Mouse (Mus musculus): ENCODE results near the gene Oscp1. TPM values are rescaled to one million over a fixed set of nuclear protein-coding genes. Genes with fewer than 3 reads are reported as not detected.

Oscp1 gene
- polyA plus RNA-seq, 1 experiment from 2014 or later, result 24.1 TPM

DNA sequence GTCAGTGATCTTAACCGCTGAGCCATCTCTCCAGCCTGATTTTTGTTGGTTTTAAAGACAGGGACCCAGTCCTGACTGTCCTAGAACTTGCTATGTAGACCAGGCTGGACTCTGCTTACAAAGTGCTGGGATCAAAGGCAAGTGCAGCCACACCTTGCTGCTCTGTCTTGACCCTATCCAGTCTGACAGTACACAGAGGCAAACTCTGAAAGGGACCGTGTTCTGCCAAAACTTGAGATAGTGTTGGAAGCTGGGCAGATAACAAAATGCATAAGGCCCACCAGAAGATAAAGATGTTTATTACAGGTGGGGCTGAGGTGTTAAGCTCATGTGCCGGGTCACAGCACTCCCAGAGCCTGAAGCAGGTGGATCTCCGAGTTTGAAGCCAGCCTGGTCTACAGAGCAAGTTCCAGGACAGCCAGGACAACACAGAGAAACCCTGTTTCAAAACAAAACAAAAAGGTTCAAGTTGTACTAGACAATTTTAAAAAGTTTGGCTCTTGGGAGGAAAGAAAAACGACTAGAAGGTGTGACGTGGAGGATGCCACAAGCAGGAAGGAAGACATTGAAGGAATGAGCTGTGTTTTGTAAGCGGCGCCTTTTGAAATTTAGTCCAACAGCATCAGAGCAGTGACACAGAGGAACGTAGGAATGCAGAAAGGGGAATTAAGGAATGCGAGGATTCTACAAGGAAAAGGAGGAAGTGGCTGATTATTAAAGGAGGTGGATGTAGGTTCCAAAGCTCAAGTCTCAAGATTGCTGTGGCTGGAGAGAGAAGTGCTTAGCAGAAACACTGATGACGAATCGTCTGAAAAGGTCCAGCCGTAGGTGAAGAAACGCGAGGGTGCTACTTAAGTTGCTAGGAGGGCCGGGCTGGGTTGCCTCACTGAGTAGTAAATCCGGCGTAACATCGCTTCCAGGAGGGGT, 895 bp upstream of the Oscp1 start:
- Histone ChIP-seq H3K27ac (no peak overlapping the region; the same call in 1 of the 2 replicates), H3K9me3 (no peaks in the 10 kb centered on the region), H3K4me2 (replicated peaks) (peak overlapping the region; percentile 64), H3K4me3 (peak overlapping the region; percentile 65), H3K4me1 (peaks cover 18% of the 10 kb centered on the region), H3K9ac (peak overlapping the region; percentile 51), H3K27me3 (replicated peaks) (no peaks in the 10 kb centered on the region), H3K36me3 (peaks cover 30% of the 10 kb centered on the region)
- WGBS, result 15% methylated on average over 19 of the region's 19 CpGs
- peak; percentile 3; the same call in 1 of the 2 replicates for ATAC-seq (ENCODE audit: low FRiP score, low read depth)

DNA sequence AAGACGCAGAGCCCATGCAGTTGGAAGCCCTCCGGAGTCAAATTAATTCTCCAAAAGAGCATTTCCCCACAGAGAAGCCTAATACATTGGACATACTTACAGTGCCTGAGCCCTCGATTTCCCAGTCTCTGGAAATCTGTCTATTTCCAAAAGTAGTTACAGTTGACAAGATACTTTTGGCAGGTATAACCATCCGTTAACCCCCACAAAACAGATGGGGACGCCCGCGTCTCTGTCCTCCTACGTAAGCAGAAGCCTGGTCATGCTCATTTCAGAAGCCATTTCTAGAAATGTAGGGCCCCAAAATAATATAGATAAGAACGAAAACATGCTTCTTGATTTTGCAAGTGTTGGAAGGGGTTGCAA, 615 bp downstream of the Oscp1 start:
- Histone ChIP-seq H3K4me2 (replicated peaks) (peak overlapping the region; percentile 64), H3K27ac (no peak overlapping the region), H3K4me3 (peak overlapping the region; percentile 65), H3K36me3 (peaks cover 22% of the 10 kb centered on the region), H3K4me1 (peaks cover 18% of the 10 kb centered on the region), H3K9me3 (no peaks in the 10 kb centered on the region), H3K9ac (peak overlapping the region; percentile 51), H3K27me3 (replicated peaks) (no peaks in the 10 kb centered on the region)
- ATAC-seq (ENCODE audit: low FRiP score, low read depth), result no peak; the same call in 1 of the 2 replicates
- WGBS, result 42% methylated on average over 9 of the region's 9 CpGs

DNA sequence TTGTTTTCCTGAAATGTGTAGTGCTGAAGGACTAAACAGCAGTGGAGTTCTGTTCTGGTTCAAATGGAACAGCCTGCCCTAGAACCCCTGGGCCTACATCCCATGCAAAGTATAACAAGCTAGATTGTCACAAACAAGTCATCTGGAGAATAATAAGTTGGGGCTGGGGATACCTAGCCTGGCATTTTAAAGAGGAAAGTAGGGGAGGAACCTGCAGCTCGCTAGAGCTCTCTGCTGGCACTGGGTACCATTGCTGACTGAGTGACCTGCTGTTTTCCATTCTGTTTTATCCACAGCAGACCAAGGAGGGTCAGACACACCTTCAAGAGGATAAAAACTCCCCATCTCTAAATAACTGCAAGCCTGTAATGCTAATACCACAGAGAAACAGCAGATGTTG, 4.5 kb downstream of the Oscp1 start:
- WGBS, result 63% methylated on average over 1 of the region's 1 CpGs
- peaks cover 10% of the 10 kb centered on the region for H3K4me1 ChIP-seq
- ATAC-seq (ENCODE audit: low FRiP score, low read depth), result no peak
- no peak overlapping the region for H3K4me3 ChIP-seq
- H3K4me2 ChIP-seq (replicated peaks), result no peak overlapping the region
- no peak overlapping the region for H3K9ac ChIP-seq
- H3K9me3 ChIP-seq, result no peaks in the 10 kb centered on the region
- no peaks in the 10 kb centered on the region for H3K36me3 ChIP-seq
- no peaks in the 10 kb centered on the region for H3K27me3 ChIP-seq (replicated peaks)
- no peak overlapping the region for H3K27ac ChIP-seq

DNA sequence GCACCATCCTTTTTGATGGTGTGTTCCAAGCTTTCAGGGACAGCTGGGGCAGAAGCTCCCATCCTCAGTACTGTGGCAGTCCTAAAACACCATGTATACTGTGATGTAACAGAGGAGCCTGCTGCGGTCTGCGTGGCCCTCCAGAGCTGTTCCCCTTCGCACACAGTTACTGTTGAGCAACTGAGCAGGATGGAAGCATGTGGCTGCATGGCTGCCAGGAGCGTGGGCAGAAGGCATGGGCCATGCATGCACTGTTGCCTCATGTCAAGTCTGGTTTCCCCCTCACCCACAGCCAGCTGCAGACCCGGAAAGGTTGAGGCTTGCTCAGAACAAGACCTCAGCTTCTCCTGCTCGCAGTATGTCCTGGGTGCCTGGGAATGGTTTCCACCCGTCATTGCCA, 6.9 kb downstream of the Oscp1 start:
- Histone ChIP-seq H3K9me3 (no peaks in the 10 kb centered on the region), H3K27me3 (replicated peaks) (no peaks in the 10 kb centered on the region), H3K4me1 (no peaks in the 10 kb centered on the region), H3K4me2 (replicated peaks) (no peak overlapping the region), H3K36me3 (no peaks in the 10 kb centered on the region), H3K4me3 (no peak overlapping the region), H3K27ac (no peak overlapping the region), H3K9ac (no peak overlapping the region)
- ATAC-seq (ENCODE audit: low FRiP score, low read depth), result no peak
- WGBS, result 88% methylated on average over 7 of the region's 7 CpGs

DNA sequence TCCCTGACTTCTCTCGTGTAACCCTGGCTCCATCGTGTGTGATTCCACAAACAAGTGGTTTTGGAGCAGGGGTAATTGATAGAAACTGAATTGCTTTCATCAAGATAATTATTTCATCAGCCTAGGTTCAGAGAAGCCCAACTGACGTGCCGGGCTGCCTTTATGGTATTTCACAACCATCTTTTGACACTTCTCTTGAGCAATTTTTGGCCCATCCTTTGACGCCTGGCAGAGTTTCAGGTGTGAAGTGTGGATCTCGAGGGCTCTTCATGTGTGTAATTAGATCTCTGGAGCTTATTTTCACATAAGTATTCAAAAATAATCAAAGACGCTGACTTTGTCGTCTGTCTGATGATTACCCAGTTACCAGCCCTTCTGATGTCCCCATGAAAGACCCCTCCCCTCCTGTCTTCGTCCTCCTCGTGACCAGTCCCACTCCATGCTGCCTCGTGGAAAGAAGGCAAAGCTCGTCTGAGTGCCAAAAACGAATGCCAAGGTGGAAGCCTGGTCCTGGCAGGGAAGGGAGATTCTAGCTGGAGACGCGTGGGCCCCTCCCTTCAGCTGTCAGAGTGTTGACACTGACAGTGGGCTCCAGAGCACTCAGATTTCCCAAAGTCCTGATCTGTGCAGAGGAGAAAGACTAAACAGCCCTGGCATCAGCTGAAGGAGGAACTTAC, 9.2 kb downstream of the Oscp1 start:
- Histone ChIP-seq H3K4me1 (no peaks in the 10 kb centered on the region), H3K9me3 (no peaks in the 10 kb centered on the region), H3K27ac (no peak overlapping the region), H3K4me2 (replicated peaks) (no peak overlapping the region), H3K36me3 (no peaks in the 10 kb centered on the region), H3K4me3 (no peak overlapping the region), H3K9ac (no peak overlapping the region), H3K27me3 (replicated peaks) (no peaks in the 10 kb centered on the region)
- WGBS, result 80% methylated on average over 15 of the region's 15 CpGs
- no peak for ATAC-seq (ENCODE audit: low FRiP score, low read depth)

DNA sequence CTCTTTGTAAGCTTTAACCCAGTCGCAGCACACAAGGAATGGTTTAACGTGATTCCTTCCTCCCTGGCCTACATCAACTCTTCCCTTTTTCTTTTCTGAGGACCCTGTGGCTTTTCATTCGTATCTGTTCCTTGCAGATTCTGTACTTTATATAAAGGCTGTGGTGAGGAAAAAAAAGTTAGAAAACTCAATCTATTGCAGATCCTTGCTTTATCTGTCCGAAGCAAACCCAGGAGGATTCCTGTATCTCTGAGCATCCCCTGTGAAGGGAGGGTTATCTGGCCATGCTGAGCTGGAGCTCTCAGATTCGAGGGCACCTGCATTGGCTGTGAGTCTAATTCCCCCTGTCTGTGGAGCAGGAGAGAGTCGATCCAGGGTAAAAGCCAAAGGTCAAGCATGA, 10.5 kb downstream of the Oscp1 start:
- Histone ChIP-seq H3K9me3 (no peaks in the 10 kb centered on the region), H3K4me2 (replicated peaks) (no peak overlapping the region), H3K4me1 (no peaks in the 10 kb centered on the region), H3K4me3 (no peak overlapping the region), H3K9ac (no peak overlapping the region), H3K27me3 (replicated peaks) (no peaks in the 10 kb centered on the region), H3K27ac (no peak overlapping the region), H3K36me3 (peaks cover 4% of the 10 kb centered on the region; the same call in 1 of the 2 replicates)
- WGBS, result 88% methylated on average over 6 of the region's 6 CpGs
- no peak for ATAC-seq (ENCODE audit: low FRiP score, low read depth)

DNA sequence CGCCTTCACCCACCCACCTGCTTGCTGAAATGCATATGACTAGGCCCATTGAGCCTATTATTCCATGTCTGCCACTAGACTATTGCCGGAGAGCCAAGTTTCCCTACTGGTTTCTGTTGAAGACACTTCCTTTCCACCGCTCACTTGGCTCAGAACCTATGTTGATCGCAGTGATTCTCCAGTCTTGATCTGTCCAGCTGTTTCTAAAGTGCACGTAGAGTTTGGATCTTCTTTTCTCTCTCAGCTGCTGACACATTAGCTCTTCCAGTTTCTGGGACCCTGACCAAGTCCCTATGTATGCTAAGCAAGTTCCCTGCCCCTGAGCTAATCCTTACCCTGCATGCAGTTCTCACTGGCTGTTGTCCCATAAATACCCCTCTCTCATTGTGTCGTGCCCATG, 19.5 kb downstream of the Oscp1 start:
- Histone ChIP-seq H3K27me3 (replicated peaks) (no peaks in the 10 kb centered on the region), H3K36me3 (peaks cover 21% of the 10 kb centered on the region; the same call in 1 of the 2 replicates), H3K4me3 (no peak overlapping the region), H3K27ac (no peak overlapping the region), H3K4me1 (no peaks in the 10 kb centered on the region), H3K9me3 (no peaks in the 10 kb centered on the region), H3K4me2 (replicated peaks) (no peak overlapping the region), H3K9ac (no peak overlapping the region)
- WGBS, result 85% methylated on average over 6 of the region's 6 CpGs
- ATAC-seq (ENCODE audit: low FRiP score, low read depth), result no peak

DNA sequence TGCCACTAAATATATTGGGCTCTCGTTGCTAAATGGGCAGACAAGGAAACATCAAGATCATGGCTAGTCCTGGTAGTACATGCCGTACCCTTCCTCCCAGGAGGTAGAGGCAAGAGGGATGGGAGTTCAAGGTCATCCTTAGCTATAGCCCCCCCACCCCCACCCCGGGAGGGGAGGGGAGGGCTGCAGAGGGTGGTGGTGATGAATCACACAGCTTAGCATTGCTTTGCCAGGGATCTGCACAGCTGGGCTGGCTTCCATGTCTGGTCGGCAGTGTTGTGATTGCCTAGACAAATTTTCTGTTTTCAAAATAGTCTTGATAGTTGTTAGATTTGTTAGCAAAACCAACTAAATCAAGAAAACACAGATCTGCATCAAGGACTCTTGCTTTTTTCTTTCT, 20.9 kb downstream of the Oscp1 start:
- Histone ChIP-seq H3K9ac (no peak overlapping the region), H3K36me3 (peaks cover 29% of the 10 kb centered on the region), H3K27me3 (replicated peaks) (no peaks in the 10 kb centered on the region), H3K27ac (no peak overlapping the region), H3K4me3 (no peak overlapping the region), H3K9me3 (no peaks in the 10 kb centered on the region), H3K4me1 (no peaks in the 10 kb centered on the region), H3K4me2 (replicated peaks) (no peak overlapping the region)
- WGBS, result 88% methylated on average over 4 of the region's 4 CpGs
- no peak for ATAC-seq (ENCODE audit: low FRiP score, low read depth)

DNA sequence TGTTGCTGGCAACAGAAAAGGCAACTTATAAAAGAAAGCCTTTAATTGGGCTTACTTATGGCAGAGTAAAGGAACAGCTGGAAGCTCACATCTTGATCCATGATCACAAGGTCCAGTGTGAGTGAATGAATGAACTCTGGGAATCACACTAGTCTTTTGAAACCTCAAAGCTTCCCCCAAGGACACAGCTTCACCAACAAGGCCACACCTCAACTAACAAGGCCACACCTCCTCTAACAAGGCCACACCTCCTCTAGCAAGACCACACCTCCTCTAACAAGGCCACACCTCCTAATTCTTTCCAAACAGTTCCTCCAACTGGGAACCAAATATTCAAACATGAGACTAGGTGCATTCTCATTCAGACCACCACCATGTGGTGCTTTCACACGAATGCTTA, 23.2 kb downstream of the Oscp1 start:
- Histone ChIP-seq H3K36me3 (peaks cover 27% of the 10 kb centered on the region), H3K27ac (no peak overlapping the region), H3K4me1 (no peaks in the 10 kb centered on the region), H3K4me3 (no peak overlapping the region), H3K27me3 (replicated peaks) (no peaks in the 10 kb centered on the region), H3K9me3 (no peaks in the 10 kb centered on the region), H3K4me2 (replicated peaks) (no peak overlapping the region), H3K9ac (no peak overlapping the region)
- 93% methylated on average over 1 of the region's 1 CpGs for WGBS
- ATAC-seq (ENCODE audit: low FRiP score, low read depth), result no peak

DNA sequence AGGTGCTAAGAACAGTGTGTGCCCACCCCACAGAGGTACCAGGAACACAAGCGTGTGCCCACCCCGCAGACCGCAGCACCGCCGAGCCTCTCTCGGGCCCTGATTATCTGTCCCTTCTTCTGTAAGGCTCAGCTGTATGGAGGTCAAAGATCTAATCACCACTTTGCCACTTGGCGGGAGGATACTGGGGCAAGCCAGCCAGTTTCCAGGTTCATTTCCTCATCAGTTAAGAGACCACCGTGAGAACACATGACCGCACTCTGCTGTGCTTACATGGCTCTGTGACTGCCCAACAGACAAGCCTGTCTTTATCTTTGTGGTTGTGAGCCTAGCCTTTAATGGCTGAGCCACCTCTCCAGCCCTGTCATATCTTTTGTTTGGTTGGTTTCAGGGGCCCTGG, 24.7 kb downstream of the Oscp1 start:
- ATAC-seq (ENCODE audit: low FRiP score, low read depth), result no peak
- Histone ChIP-seq H3K4me3 (no peak overlapping the region), H3K9ac (no peak overlapping the region), H3K4me1 (no peaks in the 10 kb centered on the region), H3K36me3 (peaks cover 31% of the 10 kb centered on the region), H3K4me2 (replicated peaks) (no peak overlapping the region), H3K9me3 (no peaks in the 10 kb centered on the region), H3K27ac (no peak overlapping the region), H3K27me3 (replicated peaks) (no peaks in the 10 kb centered on the region)
- 95% methylated on average over 9 of the region's 9 CpGs for WGBS

DNA sequence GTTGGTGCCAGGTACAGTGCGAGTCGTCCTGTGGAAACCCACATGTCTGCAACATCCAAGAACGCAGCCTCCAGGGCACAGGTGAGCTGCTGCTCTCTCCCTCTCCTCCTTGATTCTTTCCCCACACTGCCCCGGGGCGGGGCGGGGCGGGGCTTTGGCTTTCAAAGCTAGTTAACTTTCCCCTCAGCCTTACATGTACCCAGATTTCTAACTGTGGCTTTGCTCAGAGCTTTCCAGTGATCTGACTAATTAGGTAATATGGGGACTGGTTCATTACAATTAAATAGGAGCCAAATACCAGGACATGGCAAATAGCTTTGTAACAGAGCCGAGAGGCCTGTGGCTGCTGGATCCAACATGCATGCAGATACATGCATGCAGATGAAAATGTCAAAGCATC, 26.0 kb downstream of the Oscp1 start:
- Histone ChIP-seq H3K4me3 (no peak overlapping the region), H3K27me3 (replicated peaks) (no peaks in the 10 kb centered on the region), H3K4me2 (replicated peaks) (no peak overlapping the region), H3K36me3 (peaks cover 37% of the 10 kb centered on the region), H3K9ac (no peak overlapping the region), H3K27ac (no peak overlapping the region), H3K4me1 (no peaks in the 10 kb centered on the region), H3K9me3 (no peaks in the 10 kb centered on the region)
- WGBS, result 70% methylated on average over 8 of the region's 8 CpGs
- no peak for ATAC-seq (ENCODE audit: low FRiP score, low read depth)

DNA sequence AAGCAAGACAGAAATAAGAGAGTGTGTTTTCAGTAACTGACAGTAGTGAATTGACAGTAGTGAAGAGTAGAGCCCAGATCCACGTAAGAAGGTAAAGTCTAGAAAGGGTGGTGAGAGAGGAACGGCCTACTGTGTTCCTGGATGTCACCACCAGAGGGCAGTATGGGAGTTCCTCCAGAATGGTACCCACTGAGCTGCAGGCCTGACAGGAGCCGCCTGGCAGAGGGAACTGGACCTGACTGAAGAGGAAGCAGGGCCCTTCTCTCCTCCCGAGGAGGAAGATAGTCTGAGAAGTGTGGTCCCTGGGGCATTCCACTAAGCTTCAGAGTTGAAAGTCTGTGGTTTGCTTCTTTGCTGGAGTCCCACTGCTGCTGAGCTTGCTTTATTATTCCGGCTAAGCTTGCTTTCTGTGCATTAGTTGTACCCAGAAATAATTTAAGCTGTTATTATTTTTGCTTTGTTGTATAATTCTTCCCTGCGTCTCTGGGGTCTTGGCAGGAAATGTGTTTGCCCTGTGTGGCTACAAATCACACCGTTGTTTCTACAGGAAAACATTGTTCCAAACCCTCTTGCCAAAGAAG, 27.7 kb downstream of the Oscp1 start:
- WGBS, result 34% methylated on average over 7 of the region's 7 CpGs
- no peak overlapping the region for H3K9ac ChIP-seq
- H3K27me3 ChIP-seq (replicated peaks), result no peaks in the 10 kb centered on the region
- no peak overlapping the region for H3K4me2 ChIP-seq (replicated peaks)
- no peaks in the 10 kb centered on the region for H3K9me3 ChIP-seq
- H3K4me1 ChIP-seq, result no peaks in the 10 kb centered on the region
- H3K27ac ChIP-seq, result no peak overlapping the region
- H3K4me3 ChIP-seq, result no peak overlapping the region
- ATAC-seq (ENCODE audit: low FRiP score, low read depth), result no peak
- H3K36me3 ChIP-seq, result peaks cover 37% of the 10 kb centered on the region
